Mouse (Mus musculus): Measurements from ENCODE around the gene Ms4a2. TPM values are rescaled to one million over a fixed set of nuclear protein-coding genes. Genes with fewer than 3 reads are reported as not detected.

Ms4a2 gene
- polyA plus RNA-seq, 1 experiment from 2014 or later, result 0.27 TPM

- no peak overlapping the region for H3K27ac ChIP-seq (replicated peaks)
- 82% methylated on average over 8 of the region's 8 CpGs for WGBS
- no peaks in the 10 kb centered on the region for H3K36me3 ChIP-seq
- no peaks in the 10 kb centered on the region for H3K27me3 ChIP-seq (replicated peaks)
- no peak overlapping the region for H3K4me3 ChIP-seq (replicated peaks)
- no peaks in the 10 kb centered on the region for H3K4me1 ChIP-seq
- ATAC-seq (ENCODE audit: low FRiP score), result no peak
- H3K9ac ChIP-seq (replicated peaks), result no peak overlapping the region
- H3K4me2 ChIP-seq, result no peak overlapping the region
- H3K9me3 ChIP-seq (replicated peaks), result no peaks in the 10 kb centered on the region
Measured at GRCm38 (mm10) chr19:11574965-11575364, 48.6 kb downstream of the Ms4a2 start.

Other genes with a start within 250 kb of the Ms4a2 start
- 3.3 and 4.2 TPM in 2 replicates for gene Ms4a4a, start 248.2 kb downstream of the Ms4a2 start, polyA plus RNA-seq (2015; fragmentation: Nextera tagmentation; extraction: Ambion mirVana)
- gene Ms4a4c, start 218.9 kb downstream of the Ms4a2 start, polyA plus RNA-seq (2015; fragmentation: Nextera tagmentation; extraction: Ambion mirVana), result 0.69 and 1.1 TPM in 2 replicates
- gene Ms4a4b, start 180.2 kb downstream of the Ms4a2 start, polyA plus RNA-seq (2015; fragmentation: Nextera tagmentation; extraction: Ambion mirVana), result 2.6 TPM in 1 of 2 replicates, not detected in the other
- 3.1 and 5.1 TPM in 2 replicates for gene Ms4a6c, start 154.4 kb downstream of the Ms4a2 start, polyA plus RNA-seq (2015; fragmentation: Nextera tagmentation; extraction: Ambion mirVana)
- 0.13 TPM in 1 of 2 replicates, not detected in the other for gene Gm8369, start 137.8 kb downstream of the Ms4a2 start, polyA plus RNA-seq (2015; fragmentation: Nextera tagmentation; extraction: Ambion mirVana)
- gene Ms4a6b, start 107.2 kb downstream of the Ms4a2 start, polyA plus RNA-seq (2015; fragmentation: Nextera tagmentation; extraction: Ambion mirVana), result 2.8 and 7.4 TPM in 2 replicates
- gene Ms4a4d, start 86.9 kb downstream of the Ms4a2 start, polyA plus RNA-seq (2015; fragmentation: Nextera tagmentation; extraction: Ambion mirVana), result 0.50 TPM in 1 of 2 replicates, not detected in the other
- gene Ms4a6d, start 18.9 kb downstream of the Ms4a2 start, polyA plus RNA-seq (2015; fragmentation: Nextera tagmentation; extraction: Ambion mirVana), result 2.3 and 3.1 TPM in 2 replicates
- gene Ms4a3, start 17.1 kb upstream of the Ms4a2 start, polyA plus RNA-seq (2015; fragmentation: Nextera tagmentation; extraction: Ambion mirVana), result 0.10 TPM in 1 of 2 replicates, not detected in the other
- not detected in 2 replicates for gene Oosp2, start 36.8 kb upstream of the Ms4a2 start, polyA plus RNA-seq (2015; fragmentation: Nextera tagmentation; extraction: Ambion mirVana)
- not detected in 2 replicates for gene Oosp1, start 67.4 kb upstream of the Ms4a2 start, polyA plus RNA-seq (2015; fragmentation: Nextera tagmentation; extraction: Ambion mirVana)
- gene Oosp3, start 73.3 kb upstream of the Ms4a2 start, polyA plus RNA-seq (2015; fragmentation: Nextera tagmentation; extraction: Ambion mirVana), result not detected in 2 replicates
- not detected in 2 replicates for gene Gif, start 123.8 kb upstream of the Ms4a2 start, polyA plus RNA-seq (2015; fragmentation: Nextera tagmentation; extraction: Ambion mirVana)
- gene Mrpl16, start 146.7 kb upstream of the Ms4a2 start, polyA plus RNA-seq (2015; fragmentation: Nextera tagmentation; extraction: Ambion mirVana), result 43.5 and 48.7 TPM in 2 replicates
- gene Stx3, start 195.7 kb upstream of the Ms4a2 start, polyA plus RNA-seq (2015; fragmentation: Nextera tagmentation; extraction: Ambion mirVana), result 12.8 and 14.5 TPM in 2 replicates
- gene Olfr1417, start 215.5 kb upstream of the Ms4a2 start, polyA plus RNA-seq (2015; fragmentation: Nextera tagmentation; extraction: Ambion mirVana), result not detected in 2 replicates
- gene Olfr1418, start 237.3 kb upstream of the Ms4a2 start, polyA plus RNA-seq (2015; fragmentation: Nextera tagmentation; extraction: Ambion mirVana), result not detected in 2 replicates